Mouse (Mus musculus) testis, adult 2 months (tissue): ENCODE measurements around the gene Med27.

Source experiments
- CTCF ChIP-seq: fragments of 200-500 bp; IDR thresholded peaks from 2 replicates; pipeline ENCODE4 v1.5.1; 2012; ENCODE audit warnings: low read depth, mild to moderate bottlenecking, inconsistent platforms, low read length, moderate library complexity; ENCODE audit not compliant: control insufficient read depth, insufficient read depth, insufficient replicate concordance
- POLR2A ChIP-seq: fragments of 200-500 bp; IDR thresholded peaks from 2 replicates; pipeline ENCODE4 v1.6.1; 2012; ENCODE audit warnings: low read depth, mild to moderate bottlenecking, inconsistent platforms, low read length, moderate library complexity; ENCODE audit not compliant: control insufficient read depth

DNA sequence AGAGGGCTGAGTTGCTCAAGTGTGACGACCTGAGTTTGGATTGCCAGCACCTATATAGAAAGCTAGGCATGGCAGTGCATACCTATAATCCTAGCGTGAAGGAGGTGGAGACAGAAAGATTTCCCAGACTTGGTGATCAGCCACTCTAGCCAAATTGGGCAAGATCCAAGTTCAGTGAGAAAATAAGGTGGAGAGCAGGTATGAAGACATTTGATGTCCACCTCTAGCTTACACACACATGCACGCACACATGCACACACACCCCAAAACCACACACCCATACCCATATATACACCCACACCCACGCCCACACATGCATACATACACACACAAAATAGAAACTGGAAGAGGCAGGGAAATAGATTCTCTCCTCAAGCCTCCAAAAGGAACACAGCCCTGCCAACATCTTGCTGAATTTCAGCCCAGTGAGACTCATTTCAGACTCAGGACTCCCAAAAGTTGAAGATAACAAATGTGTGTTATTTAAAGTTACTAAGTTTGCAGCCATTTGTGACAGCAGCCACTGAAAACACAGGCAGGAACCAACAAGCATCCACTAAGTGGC is 28.6 kb upstream of the Med27 start:
- no peak for TF ChIP-seq CTCF
- TF ChIP-seq POLR2A: no peak
